Mouse (Mus musculus) erythroblast, embryonic 14.5 days (primary cell): ENCODE data around the gene Pigv. TPM values are rescaled to one million over a fixed set of nuclear protein-coding genes. Genes with fewer than 3 reads are reported as not detected.

Source experiments
- H3K27me3 ChIP-seq: 2 replicates; pipeline ENCODE4 v1.6.1; 2012; ENCODE audit warnings: inconsistent platforms; ENCODE audit not compliant: control insufficient read depth
- H3K36me3 ChIP-seq: 2 replicates; pipeline ENCODE4 v1.6.1; 2012; ENCODE audit warnings: mild to moderate bottlenecking, inconsistent platforms; ENCODE audit not compliant: control insufficient read depth
- H3K4me1 ChIP-seq: 2 replicates; pipeline ENCODE4 v1.6.1; 2012; ENCODE audit warnings: inconsistent platforms; ENCODE audit not compliant: control insufficient read depth
- H3K4me3 ChIP-seq: replicated peaks from 2 replicates; pipeline ENCODE3; 2012; ENCODE audit warnings: moderate library complexity, mild to moderate bottlenecking, inconsistent platforms
- H3K9me3 ChIP-seq: 2 replicates; pipeline ENCODE4 v1.6.1; 2012; ENCODE audit warnings: low read length, inconsistent platforms, mixed read lengths; ENCODE audit not compliant: control insufficient read depth
- GATA1 ChIP-seq: IDR thresholded peaks from 2 replicates; pipeline ENCODE4 v1.6.1; 2012; ENCODE audit warnings: low read length, inconsistent platforms, mixed read lengths
- TAL1 ChIP-seq: IDR thresholded peaks from 3 replicates; pipeline ENCODE4 v1.6.1; 2012; ENCODE audit warnings: low read length, inconsistent platforms, mixed read lengths
- polyA plus RNA-seq: library from polyadenylated mRNA; stranded (reverse); fragments of >175 nt; gene quantifications from 2 replicates; pipeline ENCODE4 v1.2.3, GENCODE M21; 2012

Pigv gene
- polyA plus RNA-seq, 1 experiment, result 1.6 TPM

GRCm38 (mm10) chr4:133611815-133612214 lies 60.6 kb downstream of the Pigv start:
- no peak for TF ChIP-seq GATA1
- TF ChIP-seq TAL1, result no peak
- Histone ChIP-seq H3K4me1 (peaks cover 7% of the 10 kb centered on the region), H3K36me3 (peaks cover 6% of the 10 kb centered on the region), H3K27me3 (no peaks in the 10 kb centered on the region), H3K4me3 (no peak overlapping the region), H3K9me3 (peaks cover 9% of the 10 kb centered on the region)

Other genes with a start within 250 kb of the Pigv start
- gene Tent5b, start 192.5 kb downstream of the Pigv start, polyA plus RNA-seq, result not detected in 2 replicates
- not detected in 2 replicates for gene Trnp1, start 174.1 kb downstream of the Pigv start, polyA plus RNA-seq
- not detected in 2 replicates for gene Kdf1, start 153.7 kb downstream of the Pigv start, polyA plus RNA-seq
- gene Nudc, start 126.7 kb downstream of the Pigv start, polyA plus RNA-seq, result 24.0 and 28.9 TPM in 2 replicates
- gene Nr0b2, start 119.3 kb downstream of the Pigv start, polyA plus RNA-seq, result not detected in 2 replicates
- gene Gpatch3, start 97.9 kb downstream of the Pigv start, polyA plus RNA-seq, result 1.2 and 1.6 TPM in 2 replicates
- 4.0 and 4.2 TPM in 2 replicates for gene Gpn2, start 88.3 kb downstream of the Pigv start, polyA plus RNA-seq
- gene Sfn, start 70.5 kb downstream of the Pigv start, polyA plus RNA-seq, result 0.06 and 0.22 TPM in 2 replicates
- 0.25 and 0.43 TPM in 2 replicates for gene Zdhhc18, start 22.5 kb downstream of the Pigv start, polyA plus RNA-seq
- 2.3 and 2.6 TPM in 2 replicates for gene Arid1a, start 84.1 kb upstream of the Pigv start, polyA plus RNA-seq
- 0.78 and 1.0 TPM in 2 replicates for gene Rps6ka1, start 215.2 kb upstream of the Pigv start, polyA plus RNA-seq